Mouse (Mus musculus) hindbrain, embryonic 12.5 days (tissue): ENCODE data around the gene Sohlh2. TPM values are rescaled to one million over a fixed set of nuclear protein-coding genes. Genes with fewer than 3 reads are reported as not detected.
"Not testable (repeated sequence)": the region's sequence is repeated elsewhere in the genome, so short reads cannot be mapped to it uniquely, and the experiment has no call there.

Source experiments
- ATAC-seq: fragments of 200-750 bp; cut with Nextera tagmentation; 2 replicates; pipeline ENCODE4 v1.8.0; 2017; ENCODE audit warnings: moderate TSS enrichment; ENCODE audit not compliant: low FRiP score
- H3K27ac ChIP-seq: fragments of 300-500 bp; sonication (generic); 2 replicates; pipeline ENCODE4 v1.5.1; 2016; ENCODE audit warnings: mild to moderate bottlenecking
- H3K27me3 ChIP-seq: fragments of 300-500 bp; sonication (generic); 2 replicates; pipeline ENCODE4 v1.6.1; 2016; ENCODE audit warnings: mild to moderate bottlenecking
- H3K36me3 ChIP-seq: fragments of 300-500 bp; sonication (generic); 2 replicates; pipeline ENCODE4 v1.6.1; 2016; ENCODE audit warnings: mild to moderate bottlenecking
- H3K4me1 ChIP-seq: fragments of 300-500 bp; sonication (generic); 2 replicates; pipeline ENCODE4 v1.6.1; 2016
- H3K4me2 ChIP-seq: fragments of 300-500 bp; sonication (generic); replicated peaks from 2 replicates; pipeline ENCODE4 v1.6.1; 2016; ENCODE audit warnings: mild to moderate bottlenecking
- H3K4me3 ChIP-seq: fragments of 300-500 bp; sonication (generic); 2 replicates; pipeline ENCODE4 v1.5.1; 2016; ENCODE audit warnings: mild to moderate bottlenecking
- H3K9ac ChIP-seq: fragments of 300-500 bp; sonication (generic); 2 replicates; pipeline ENCODE4 v1.6.1; 2016; ENCODE audit warnings: mild to moderate bottlenecking, moderate library complexity
- H3K9me3 ChIP-seq: fragments of 300-500 bp; sonication (generic); replicated peaks from 2 replicates; pipeline ENCODE4 v1.6.1; 2016; ENCODE audit warnings: mild to moderate bottlenecking
- WGBS: fragments of 180-500 bp; shearing (Covaris S2); methylation state at CpG from one replicate; pipeline ENCODE4 v1.1.7; 2016; 5-methylcytosine and 5-hydroxymethylcytosine counted together
- polyA plus RNA-seq: library from polyadenylated mRNA; unstranded; fragments of >200 nt; fragmentation: Nextera tagmentation; extraction: Ambion mirVana; gene quantifications from 2 replicates; pipeline ENCODE4 v1.2.1, GENCODE M21; 2016

The Sohlh2 gene
- polyA plus RNA-seq, 1 experiment from 2014 or later = not detected

GRCm38 (mm10) chr3:55161144-55161543 is 20.7 kb upstream of the Sohlh2 start:
- Histone ChIP-seq H3K36me3 (no peaks in the 10 kb centered on the region), H3K4me2 (no peak overlapping the region), H3K9ac (no peak overlapping the region), H3K27me3 (no peaks in the 10 kb centered on the region), H3K4me3 (no peak overlapping the region), H3K27ac (no peak overlapping the region), H3K4me1 (no peaks in the 10 kb centered on the region), H3K9me3 (no peaks in the 10 kb centered on the region)
- WGBS = 44% methylated on average over 7 of the region's 7 CpGs
- no peak; the same call in 1 of the 2 replicates for ATAC-seq

- H3K27ac ChIP-seq = no peak overlapping the region
- H3K4me3 ChIP-seq = no peak overlapping the region
- H3K27me3 ChIP-seq = no peaks in the 10 kb centered on the region
- WGBS = 75% methylated on average over 4 of the region's 4 CpGs
- no peaks in the 10 kb centered on the region for H3K36me3 ChIP-seq
- no peak overlapping the region for H3K4me2 ChIP-seq
- no peak for ATAC-seq
- no peak overlapping the region for H3K9ac ChIP-seq
- no peaks in the 10 kb centered on the region for H3K9me3 ChIP-seq
- no peaks in the 10 kb centered on the region for H3K4me1 ChIP-seq
These were observed 18.3 kb upstream of the Sohlh2 start for GRCm38 (mm10) chr3:55163510-55163909.

GRCm38 (mm10) chr3:55172478-55172877 is 9.3 kb upstream of the Sohlh2 start:
- Histone ChIP-seq H3K9ac (no peak overlapping the region), H3K9me3 (no peaks in the 10 kb centered on the region), H3K36me3 (no peaks in the 10 kb centered on the region), H3K4me2 (no peak overlapping the region), H3K4me3 (no peak overlapping the region), H3K27me3 (no peaks in the 10 kb centered on the region), H3K4me1 (no peaks in the 10 kb centered on the region), H3K27ac (no peak overlapping the region)
- no peak for ATAC-seq
- 80% methylated on average over 3 of the region's 3 CpGs for WGBS

- Histone ChIP-seq H3K4me2 (no peak overlapping the region), H3K27me3 (no peaks in the 10 kb centered on the region), H3K4me1 (no peaks in the 10 kb centered on the region), H3K4me3 (no peak overlapping the region), H3K27ac (no peak overlapping the region), H3K9me3 (no peaks in the 10 kb centered on the region), H3K36me3 (no peaks in the 10 kb centered on the region), H3K9ac (no peak overlapping the region)
- WGBS = 63% methylated on average over 6 of the region's 6 CpGs
- no peak for ATAC-seq
These were observed 4.6 kb upstream of the Sohlh2 start for GRCm38 (mm10) chr3:55177271-55177670.

GRCm38 (mm10) chr3:55191668-55192067 is 9.8 kb downstream of the Sohlh2 start:
- Histone ChIP-seq H3K27me3 (no peaks in the 10 kb centered on the region), H3K4me3 (no peak overlapping the region), H3K4me1 (no peaks in the 10 kb centered on the region), H3K36me3 (no peaks in the 10 kb centered on the region), H3K9me3 (0 out of 2 replicates have a peak, but pooled peaks cover 2% of the 10 kb centered on the region), H3K27ac (no peak overlapping the region), H3K4me2 (no peak overlapping the region), H3K9ac (no peak overlapping the region)
- no peak for ATAC-seq
- 91% methylated on average over 4 of the region's 4 CpGs for WGBS

GRCm38 (mm10) chr3:55193351-55193750 is 11.5 kb downstream of the Sohlh2 start:
- no peaks in the 10 kb centered on the region for H3K4me1 ChIP-seq
- H3K9me3 ChIP-seq = 0 out of 2 replicates have a peak, but pooled peaks cover 2% of the 10 kb centered on the region
- H3K4me3 ChIP-seq = no peak overlapping the region
- no peak overlapping the region for H3K27ac ChIP-seq
- no peak for ATAC-seq
- H3K36me3 ChIP-seq = no peaks in the 10 kb centered on the region
- 62% methylated on average over 2 of the region's 2 CpGs for WGBS
- no peaks in the 10 kb centered on the region for H3K27me3 ChIP-seq
- no peak overlapping the region for H3K9ac ChIP-seq
- no peak overlapping the region for H3K4me2 ChIP-seq

GRCm38 (mm10) chr3:55194792-55195191 is 13.0 kb downstream of the Sohlh2 start:
- 72% methylated on average over 8 of the region's 8 CpGs for WGBS
- Histone ChIP-seq H3K9me3 (no peaks in the 10 kb centered on the region), H3K27me3 (no peaks in the 10 kb centered on the region), H3K4me1 (no peaks in the 10 kb centered on the region), H3K36me3 (no peaks in the 10 kb centered on the region), H3K27ac (no peak overlapping the region), H3K4me2 (no peak overlapping the region), H3K9ac (no peak overlapping the region), H3K4me3 (no peak overlapping the region)
- ATAC-seq = no peak

- H3K36me3 ChIP-seq = no peaks in the 10 kb centered on the region
- no peak for ATAC-seq
- no peak overlapping the region for H3K4me2 ChIP-seq
These were observed 13.9 kb downstream of the Sohlh2 start for GRCm38 (mm10) chr3:55195581-55196327.

GRCm38 (mm10) chr3:55196328-55196710 is 14.5 kb downstream of the Sohlh2 start:
- H3K9ac ChIP-seq = no peak overlapping the region
- no peaks in the 10 kb centered on the region for H3K4me1 ChIP-seq
- H3K9me3 ChIP-seq = no peaks in the 10 kb centered on the region
- WGBS = 89% methylated on average over 2 of the region's 2 CpGs
- H3K27ac ChIP-seq = no peak overlapping the region
- no peaks in the 10 kb centered on the region for H3K27me3 ChIP-seq
- no peak overlapping the region for H3K4me2 ChIP-seq
- H3K4me3 ChIP-seq = no peak overlapping the region
- no peaks in the 10 kb centered on the region for H3K36me3 ChIP-seq
- ATAC-seq = no peak

More at GRCm38 (mm10) chr3:55195581-55196327, 13.9 kb downstream of the Sohlh2 start:
- Histone ChIP-seq H3K27ac (no peak overlapping the region), H3K4me3 (no peak overlapping the region), H3K4me1 (no peaks in the 10 kb centered on the region), H3K9ac (no peak overlapping the region), H3K27me3 (no peaks in the 10 kb centered on the region), H3K9me3 (no peaks in the 10 kb centered on the region)
- WGBS = 85% methylated on average over 5 of the region's 5 CpGs

GRCm38 (mm10) chr3:55203621-55204020 is 21.8 kb downstream of the Sohlh2 start:
- H3K4me2 ChIP-seq, H3K4me1 ChIP-seq, H3K9ac ChIP-seq, H3K27ac ChIP-seq, H3K36me3 ChIP-seq, H3K9me3 ChIP-seq, H3K4me3 ChIP-seq, H3K27me3 ChIP-seq, ATAC-seq: not testable (repeated sequence)
- 93% methylated on average over 11 of the region's 11 CpGs for WGBS

- Histone ChIP-seq H3K9ac (no peak overlapping the region), H3K4me3 (no peak overlapping the region), H3K9me3 (no peaks in the 10 kb centered on the region), H3K36me3 (no peaks in the 10 kb centered on the region), H3K27me3 (no peaks in the 10 kb centered on the region), H3K4me2 (no peak overlapping the region), H3K27ac (no peak overlapping the region), H3K4me1 (no peaks in the 10 kb centered on the region)
- ATAC-seq = no peak
- 99% methylated on average over 2 of the region's 2 CpGs for WGBS
These were observed 24.6 kb downstream of the Sohlh2 start for GRCm38 (mm10) chr3:55206413-55206812.

GRCm38 (mm10) chr3:55207665-55208064 is 25.8 kb downstream of the Sohlh2 start:
- no peak for ATAC-seq
- Histone ChIP-seq H3K9ac (no peak overlapping the region), H3K27me3 (no peaks in the 10 kb centered on the region), H3K4me1 (no peaks in the 10 kb centered on the region), H3K36me3 (no peaks in the 10 kb centered on the region), H3K4me2 (no peak overlapping the region), H3K9me3 (no peaks in the 10 kb centered on the region), H3K4me3 (no peak overlapping the region), H3K27ac (no peak overlapping the region)
- 74% methylated on average over 6 of the region's 6 CpGs for WGBS

GRCm38 (mm10) chr3:55212254-55212653 is 30.4 kb downstream of the Sohlh2 start:
- Histone ChIP-seq H3K9ac (no peak overlapping the region), H3K4me1 (no peaks in the 10 kb centered on the region), H3K4me2 (no peak overlapping the region), H3K27me3 (no peaks in the 10 kb centered on the region), H3K36me3 (no peaks in the 10 kb centered on the region), H3K9me3 (no peaks in the 10 kb centered on the region), H3K27ac (no peak overlapping the region), H3K4me3 (no peak overlapping the region)
- WGBS = 37% methylated on average over 2 of the region's 2 CpGs
- ATAC-seq = no peak
